Mouse (Mus musculus) MEL (cell line): ENCODE measurements around the gene Tbx21.

ENCODE experiments used
- CTCF ChIP-seq, 3 experiments: IDR thresholded peaks in 2 of 3; conservative IDR thresholded peaks in 1 of 3; 2 replicates each; pipeline ENCODE4 v1.5.1; 2011 to 2012; ENCODE audit warnings: low read length in 3 of 3, low read depth in 2 of 3, mild to moderate bottlenecking in 2 of 3, improper control_type of control experiment in 1 of 3, inconsistent platforms in 1 of 3, mixed read lengths in 1 of 3, moderate library complexity in 1 of 3; ENCODE audit not compliant: control insufficient read depth in 1 of 3, insufficient read depth in 1 of 3, poor library complexity in 1 of 3, severe bottlenecking in 1 of 3
- ETS1 ChIP-seq: IDR thresholded peaks from 2 replicates; pipeline ENCODE4 v1.6.1; 2012; ENCODE audit warnings: low read depth, mild to moderate bottlenecking, inconsistent platforms, low read length, improper control_type of control experiment, moderate library complexity
- GATA1 ChIP-seq: IDR thresholded peaks from 2 replicates; pipeline ENCODE4 v1.6.1; 2011; ENCODE audit warnings: low read depth, low read length, improper control_type of control experiment
- HCFC1 ChIP-seq: IDR thresholded peaks from 2 replicates; pipeline ENCODE4 v1.6.1; 2012; ENCODE audit warnings: low read depth, mild to moderate bottlenecking, inconsistent platforms, low read length, improper control_type of control experiment, moderate library complexity
- JUND ChIP-seq: IDR thresholded peaks from 2 replicates; pipeline ENCODE4 v1.6.1; 2011; ENCODE audit warnings: low read depth, mild to moderate bottlenecking, improper control_type of control experiment, low read length
- MYC ChIP-seq: IDR thresholded peaks from 2 replicates; pipeline ENCODE4 v1.6.1; 2011; ENCODE audit warnings: low read depth, mild to moderate bottlenecking, low read length, improper control_type of control experiment, moderate library complexity
- NRF1 ChIP-seq: IDR thresholded peaks from 2 replicates; pipeline ENCODE4 v1.6.1; 2014; ENCODE audit warnings: low read depth, mild to moderate bottlenecking, inconsistent platforms, low read length, improper control_type of control experiment, moderate library complexity; ENCODE audit not compliant: poor library complexity, insufficient read depth, severe bottlenecking
- POLR2AphosphoS5 ChIP-seq: IDR thresholded peaks from 2 replicates; pipeline ENCODE4 v1.6.1; 2012; ENCODE audit warnings: low read depth, borderline replicate concordance, mild to moderate bottlenecking, inconsistent platforms, low read length, moderate library complexity, mixed read lengths
- RCOR1 ChIP-seq: IDR thresholded peaks from 2 replicates; pipeline ENCODE4 v1.6.1; 2012; ENCODE audit warnings: low read depth, mild to moderate bottlenecking, inconsistent platforms, low read length, improper control_type of control experiment
- TCF12 ChIP-seq: IDR thresholded peaks from 2 replicates; pipeline ENCODE4 v1.6.1; 2014; ENCODE audit warnings: low read depth, mild to moderate bottlenecking, inconsistent platforms, low read length, improper control_type of control experiment, moderate library complexity
- USF2 ChIP-seq, 2 experiments: IDR thresholded peaks; 2 replicates each; pipeline ENCODE4 v1.6.1; 2011 to 2012; ENCODE audit warnings: improper control_type of control experiment in 2 of 2, low read length in 2 of 2, borderline replicate concordance in 1 of 2, inconsistent platforms in 1 of 2, low read depth in 1 of 2, mild to moderate bottlenecking in 1 of 2; ENCODE audit not compliant: insufficient read depth in 1 of 2
- ZC3H11A ChIP-seq: IDR thresholded peaks from 2 replicates; pipeline ENCODE4 v1.6.1; 2012; ENCODE audit warnings: low read depth, mild to moderate bottlenecking, inconsistent platforms, low read length, improper control_type of control experiment
- ZKSCAN1 ChIP-seq: IDR thresholded peaks from 2 replicates; pipeline ENCODE4 v1.6.1; 2012; ENCODE audit warnings: low read depth, mild to moderate bottlenecking, inconsistent platforms, low read length, improper control_type of control experiment, moderate library complexity
- ZNF384 ChIP-seq: IDR thresholded peaks from 2 replicates; pipeline ENCODE4 v1.6.1; 2012; ENCODE audit warnings: low read depth, mild to moderate bottlenecking, inconsistent platforms, low read length, improper control_type of control experiment

- TF ChIP-seq USF2 (IDR thresholded peaks at IDR 0.05; ENCODE audit: borderline replicate concordance in 1 of 2, insufficient read depth in 1 of 2, low read depth in 1 of 2, low read length in 2 of 2), result no peak
- TF ChIP-seq HCFC1, result no peak
- TF ChIP-seq CTCF (IDR thresholded peaks at IDR 0.05 in 2 of 3, conservative IDR thresholded peaks at IDR 0.05 in 1 of 3; ENCODE audit: control insufficient read depth in 1 of 3, insufficient read depth in 1 of 3, low read depth in 2 of 3, low read length in 3 of 3, poor library complexity in 1 of 3, severe bottlenecking in 1 of 3), result no peak
- no peak for TF ChIP-seq ZNF384
- TF ChIP-seq POLR2AphosphoS5, result no peak
- no peak for TF ChIP-seq GATA1
- TF ChIP-seq ZC3H11A, result no peak
- no peak for TF ChIP-seq ETS1
- TF ChIP-seq NRF1, result no peak
- TF ChIP-seq MYC, result no peak
- no peak for TF ChIP-seq ZKSCAN1
- no peak for TF ChIP-seq TCF12
- TF ChIP-seq JUND, result no peak
- TF ChIP-seq RCOR1, result no peak
These were observed 45.4 kb downstream of the Tbx21 start for GRCm38 (mm10) chr11:97069770-97070169.
